Mouse (Mus musculus) midbrain, postnatal 0 days (tissue): ENCODE measurements at regions not wholly inside any gene's neighbourhood (a gene's known extent, or its start where the extent isn't known, plus 50 kb on each side); places are given as distances from the start of the nearest gene placed in this dataset.

Source experiments
- ATAC-seq: fragments of 200-750 bp; cut with Nextera tagmentation; 2 replicates; pipeline ENCODE4 v1.8.0; 2017; ENCODE audit warnings: moderate number of reproducible peaks, mild to moderate bottlenecking, moderate TSS enrichment, moderate library complexity; ENCODE audit not compliant: low FRiP score
- DNase-seq: peaks from one replicate; pipeline ENCODE4 v3.0.0-alpha.2; 2015; ENCODE audit warnings: low spot score
- H3K27ac ChIP-seq: fragments of 300-500 bp; sonication (generic); 2 replicates; pipeline ENCODE4 v1.5.1; 2014; ENCODE audit warnings: low read depth, mild to moderate bottlenecking, low read length, mixed read lengths
- H3K27me3 ChIP-seq: fragments of 300-500 bp; sonication (generic); 2 replicates; pipeline ENCODE4 v1.6.1; 2014; ENCODE audit warnings: low read length, control low read depth, mixed read lengths; ENCODE audit not compliant: insufficient read depth
- H3K36me3 ChIP-seq: fragments of 300-500 bp; sonication (generic); 2 replicates; pipeline ENCODE4 v1.6.1; 2014; ENCODE audit warnings: low read length, control low read depth, mixed read lengths; ENCODE audit not compliant: insufficient read depth
- H3K4me1 ChIP-seq: fragments of 300-500 bp; sonication (generic); 2 replicates; pipeline ENCODE4 v1.6.1; 2014; ENCODE audit warnings: mild to moderate bottlenecking, control low read depth, antibody characterized with exemption, low read length, mixed read lengths; ENCODE audit not compliant: insufficient read depth
- H3K4me2 ChIP-seq: fragments of 300-500 bp; sonication (generic); 2 replicates; pipeline ENCODE4 v1.6.1; 2014; ENCODE audit warnings: low read depth, mild to moderate bottlenecking, low read length, mixed read lengths; ENCODE audit not compliant: poor library complexity, severe bottlenecking
- H3K4me3 ChIP-seq: fragments of 300-500 bp; sonication (generic); 2 replicates; pipeline ENCODE4 v1.5.1; 2014; ENCODE audit warnings: low read depth, mild to moderate bottlenecking, low read length, moderate library complexity
- H3K9ac ChIP-seq: fragments of 300-500 bp; sonication (generic); replicated peaks from 2 replicates; pipeline ENCODE4 v1.6.1; 2014; ENCODE audit warnings: mild to moderate bottlenecking, low read length, moderate library complexity, mixed read lengths; ENCODE audit not compliant: poor library complexity, severe bottlenecking
- H3K9me3 ChIP-seq: fragments of 300-500 bp; sonication (generic); 2 replicates; pipeline ENCODE4 v1.6.1; 2016; ENCODE audit warnings: low read length, control low read depth
- CTCF ChIP-seq: IDR thresholded peaks from 2 replicates; pipeline ENCODE4 v1.5.1; 2016; ENCODE audit warnings: antibody characterized with exemption, mild to moderate bottlenecking
- WGBS: fragments of 180-500 bp; shearing (Covaris S2); extraction: QIAGEN DNeasy Blood & Tissue Kit; methylation state at CpG from one replicate; pipeline ENCODE4 v1.1.7; 2014; 5-methylcytosine and 5-hydroxymethylcytosine counted together

- WGBS = 81% methylated on average over 2 of the region's 2 CpGs
- no peak for TF ChIP-seq CTCF
- no peak overlapping the region for H3K27ac ChIP-seq
- H3K4me1 ChIP-seq = no peaks in the 10 kb centered on the region
- no peak overlapping the region for H3K4me2 ChIP-seq
- H3K4me3 ChIP-seq = no peak overlapping the region
- no peak overlapping the region for H3K9ac ChIP-seq
- ATAC-seq = no peak
- no peak for DNase-seq
- H3K27me3 ChIP-seq = no peaks in the 10 kb centered on the region
- H3K36me3 ChIP-seq = no peaks in the 10 kb centered on the region
- H3K9me3 ChIP-seq = no peaks in the 10 kb centered on the region
These were observed 91.7 kb upstream of the Adgrb3 start for GRCm38 (mm10) chr1:25921184-25921583.

GRCm38 (mm10) chr1:25894169-25894568, 64.7 kb upstream of the Adgrb3 start:
- no peak for ATAC-seq
- DNase-seq = peak; percentile 35

GRCm38 (mm10) chr1:25892970-25893369, 63.5 kb upstream of the Adgrb3 start:
- H3K27me3 ChIP-seq = no peaks in the 10 kb centered on the region
- H3K4me1 ChIP-seq = no peaks in the 10 kb centered on the region
- no peak overlapping the region for H3K4me3 ChIP-seq
- no peaks in the 10 kb centered on the region for H3K9me3 ChIP-seq
- H3K9ac ChIP-seq = no peak overlapping the region
- peak; percentile 72 for DNase-seq
- H3K36me3 ChIP-seq = no peaks in the 10 kb centered on the region
- no peak overlapping the region for H3K27ac ChIP-seq
- peak; percentile 62 for ATAC-seq
- WGBS = 54% methylated on average over 4 of the region's 4 CpGs
- no peak overlapping the region for H3K4me2 ChIP-seq
- TF ChIP-seq CTCF = no peak

More at GRCm38 (mm10) chr1:25894169-25894568, 64.7 kb upstream of the Adgrb3 start:
- H3K9ac ChIP-seq = no peak overlapping the region
- no peaks in the 10 kb centered on the region for H3K9me3 ChIP-seq
- no peak overlapping the region for H3K4me2 ChIP-seq
- no peaks in the 10 kb centered on the region for H3K36me3 ChIP-seq
- 82% methylated on average over 2 of the region's 2 CpGs for WGBS
- no peak overlapping the region for H3K27ac ChIP-seq
- no peaks in the 10 kb centered on the region for H3K4me1 ChIP-seq
- no peaks in the 10 kb centered on the region for H3K27me3 ChIP-seq
- peak; percentile 64 for TF ChIP-seq CTCF
- no peak overlapping the region for H3K4me3 ChIP-seq

GRCm38 (mm10) chr1:25892026-25892739, 62.7 kb upstream of the Adgrb3 start:
- 22% methylated on average over 5 of the region's 5 CpGs for WGBS
- Histone ChIP-seq H3K27me3 (no peaks in the 10 kb centered on the region), H3K36me3 (no peaks in the 10 kb centered on the region), H3K4me1 (no peaks in the 10 kb centered on the region), H3K4me2 (no peak overlapping the region), H3K9me3 (no peaks in the 10 kb centered on the region), H3K9ac (no peak overlapping the region), H3K4me3 (no peak overlapping the region), H3K27ac (no peak overlapping the region)
- DNase-seq = peak; percentile 85
- peak; percentile 47; the same call in 1 of the 2 replicates for ATAC-seq
- no peak for TF ChIP-seq CTCF

- no peak overlapping the region for H3K27ac ChIP-seq
- no peak overlapping the region for H3K4me2 ChIP-seq
- no peaks in the 10 kb centered on the region for H3K36me3 ChIP-seq
- WGBS = 79% methylated on average over 1 of the region's 1 CpGs
- ATAC-seq = no peak
- no peak overlapping the region for H3K9ac ChIP-seq
- no peak for DNase-seq
- no peaks in the 10 kb centered on the region for H3K4me1 ChIP-seq
- H3K9me3 ChIP-seq = no peaks in the 10 kb centered on the region
- no peak overlapping the region for H3K4me3 ChIP-seq
- TF ChIP-seq CTCF = no peak
- no peaks in the 10 kb centered on the region for H3K27me3 ChIP-seq
These were observed 58.5 kb upstream of the Adgrb3 start for GRCm38 (mm10) chr1:25888004-25888403.

- WGBS = 65% methylated on average over 4 of the region's 4 CpGs
- Histone ChIP-seq H3K9ac (no peak overlapping the region), H3K4me2 (no peak overlapping the region), H3K27ac (no peak overlapping the region), H3K4me1 (no peaks in the 10 kb centered on the region), H3K36me3 (no peaks in the 10 kb centered on the region), H3K4me3 (no peak overlapping the region), H3K9me3 (no peaks in the 10 kb centered on the region), H3K27me3 (no peaks in the 10 kb centered on the region)
- TF ChIP-seq CTCF = 0 out of 2 replicates have a peak, but pooled peaks have one; percentile 10
- DNase-seq (no peak), ATAC-seq (no peak)
These were observed 55.5 kb upstream of the Adgrb3 start for GRCm38 (mm10) chr1:25885049-25885448.
